In genomic region chr4:106443182-106443581, GRCm38 (mm10) we compare ENCODE assay signal across 26 mouse cellular contexts. TPM values are rescaled to one million over a fixed set of nuclear protein-coding genes. Genes with fewer than 3 reads are reported as not detected.
DNase-seq lines count a peak whose midpoint lies in the region; ATAC-seq lines count a peak whose summit lies in the region.
"Had no signal": no experiment of that assay in that cellular context is flagged by ENCODE, and none has a peak within 500 bp of the region (broad histone marks: within the 10 kb centered on the region; RNA-seq: fewer than 3 reads in every experiment).

No protein-coding gene starts in this region.

- H3K9me3 ChIP-seq in midbrain, embryonic 16.5 days (replicated peaks; ENCODE audit: control insufficient read depth, low read length, poor library complexity, severe bottlenecking): no peaks in the 10 kb centered on the region
- no peaks in the 10 kb centered on the region for H3K9me3 ChIP-seq in midbrain, embryonic 14.5 days (ENCODE audit: control insufficient read depth, low read length)
- H3K9me3 ChIP-seq: megakaryocyte, embryonic 14.5 days had no signal

- no peak overlapping the region for H3K9ac ChIP-seq in midbrain, embryonic 16.5 days (ENCODE audit: low read depth, low read length)
- no peak overlapping the region for H3K9ac ChIP-seq in midbrain, embryonic 14.5 days (replicated peaks; ENCODE audit: low read length)

- 84% methylated on average over 6 of the region's 6 CpGs for WGBS in midbrain, embryonic 16.5 days
- 86% methylated on average over 6 of the region's 6 CpGs for WGBS in midbrain, embryonic 14.5 days

- no peak overlapping the region for H3K4me2 ChIP-seq in midbrain, embryonic 16.5 days (ENCODE audit: low read length)
- H3K4me2 ChIP-seq in midbrain, embryonic 14.5 days (ENCODE audit: low read length): no peak overlapping the region

- 0 out of 2 replicates have a peak, but pooled peaks have one; percentile 12 for ATAC-seq in midbrain, embryonic 16.5 days
- no peak for ATAC-seq in midbrain, embryonic 14.5 days (ENCODE audit: low FRiP score, low TSS enrichment)
- ATAC-seq: forebrain, embryonic 14.5 days had no signal

- peak; percentile 47 to 55 for DNase-seq in cerebellum, postnatal 10 days
- no peak for DNase-seq in cerebellum, adult 8-10 months
- peak; percentile 19 for DNase-seq in left cerebral cortex, postnatal 4 days
- no peak for DNase-seq in left cerebral cortex, postnatal 36 days (ENCODE audit: low spot score in 2 of 2)
- no peak for DNase-seq in midbrain, embryonic 14.5 days
- no peak for DNase-seq in thymus, postnatal 10 days (ENCODE audit: low spot score in 2 of 2)
- DNase-seq: adrenal gland, postnatal 14 days; cerebellum, adult 9-10 months; gastrocnemius, postnatal 25 days; heart, adult 2 months; heart, postnatal 36 days; kidney, adult 8-10 months; kidney, postnatal 14 days; lung, postnatal 10 days; right cerebral cortex, postnatal 25 days; thymus, postnatal 4 days had no signal

- no peaks in the 10 kb centered on the region for H3K27me3 ChIP-seq in midbrain, embryonic 16.5 days (ENCODE audit: control insufficient read depth, insufficient read depth, low read depth, low read length)
- H3K27me3 ChIP-seq in midbrain, embryonic 14.5 days (ENCODE audit: control insufficient read depth, insufficient read depth, low read length): no peaks in the 10 kb centered on the region

- H3K4me3 ChIP-seq in midbrain, embryonic 16.5 days (ENCODE audit: low read depth, low read length): no peak overlapping the region
- H3K4me3 ChIP-seq in midbrain, embryonic 14.5 days (replicated peaks; ENCODE audit: low read depth, low read length): no peak overlapping the region
- H3K4me3 ChIP-seq: heart, adult 2 months; layer of hippocampus, adult 2 months; megakaryocyte, embryonic 14.5 days had no signal

- intact Hi-C loops in left cerebral cortex, postnatal 4 days (cut with DNase I): no loop called here
- intact Hi-C loops in left cerebral cortex, postnatal 36 days (cut with DNase I): no loop called here

- H3K4me1 ChIP-seq in midbrain, embryonic 16.5 days (ENCODE audit: control insufficient read depth, insufficient read depth, low read length): no peaks in the 10 kb centered on the region
- no peaks in the 10 kb centered on the region for H3K4me1 ChIP-seq in midbrain, embryonic 14.5 days (ENCODE audit: control insufficient read depth, insufficient read depth, low read length)
- H3K4me1 ChIP-seq: megakaryocyte, embryonic 14.5 days had no signal

- H3K36me3 ChIP-seq in midbrain, embryonic 16.5 days (ENCODE audit: control insufficient read depth, insufficient read depth, low read length): peaks cover 24% of the 10 kb centered on the region
- H3K36me3 ChIP-seq in midbrain, embryonic 14.5 days (ENCODE audit: control insufficient read depth, insufficient read depth, low read length): peaks cover 49% of the 10 kb centered on the region

- no peak overlapping the region for H3K27ac ChIP-seq in midbrain, embryonic 16.5 days (ENCODE audit: low read length)
- no peak overlapping the region for H3K27ac ChIP-seq in midbrain, embryonic 14.5 days (replicated peaks; ENCODE audit: low read depth, low read length)
- H3K27ac ChIP-seq: heart, adult 2 months; layer of hippocampus, adult 2 months had no signal

RNA-seq across cellular contexts. Expression of gene Pcsk9, which starts 20.9 kb away (rescaled TPM):
- total RNA-seq in left cerebral cortex, postnatal 4 days (2021): 1 to 10 TPM; 4.4 to 5.3 TPM
- total RNA-seq in left cerebral cortex, postnatal 36 days (2021): 1 to 10 TPM; 3.6 to 3.7 TPM
- 2.1 and 2.3 TPM in 2 replicates for polyA plus RNA-seq in midbrain, embryonic 16.5 days (2015; fragmentation: Nextera tagmentation; extraction: Ambion mirVana)
- polyA plus RNA-seq in midbrain, embryonic 14.5 days (2014; fragmentation: Nextera tagmentation; extraction: Ambion mirVana): 4.1 and 4.4 TPM in 2 replicates
- total RNA-seq: CH12.LX; heart, adult 2 months; heart, postnatal 36 days had no signal

RNA-seq across cellular contexts. Expression of gene Bsnd, which starts 48.9 kb away (rescaled TPM):
- not detected for total RNA-seq in left cerebral cortex, postnatal 4 days (2021)
- total RNA-seq in left cerebral cortex, postnatal 36 days (2021): not detected
- not detected in 2 replicates for polyA plus RNA-seq in midbrain, embryonic 16.5 days (2015; fragmentation: Nextera tagmentation; extraction: Ambion mirVana)
- polyA plus RNA-seq in midbrain, embryonic 14.5 days (2014; fragmentation: Nextera tagmentation; extraction: Ambion mirVana): not detected in 2 replicates
- total RNA-seq: adrenal gland, postnatal 14 days; gastrocnemius, postnatal 25 days; heart, adult 2 months; heart, postnatal 36 days; layer of hippocampus, adult 2 months; left cerebral cortex, postnatal 25 days had no signal
- polyA plus RNA-seq: forebrain, embryonic 14.5 days; heart, adult 2 months; heart, embryonic 14.5 days; intestine, embryonic 14.5 days; liver, embryonic 16.5 days; stomach, embryonic 14.5 days had no signal

Comparison
In these comparisons a context has a peak if more than half of its experiments do, and no peak if none do; other contexts are left out.
1. DNase-seq: peak in cerebellum, postnatal 10 days (2 of 2) and left cerebral cortex, postnatal 4 days (single experiment); none in cerebellum, adult 8-10 months (single experiment), left cerebral cortex, postnatal 36 days (0 of 2), midbrain, embryonic 14.5 days (single experiment) and thymus, postnatal 10 days (0 of 2).